Mouse (Mus musculus) gastrocnemius, postnatal 10 days (tissue): ENCODE results near the gene AU041133. TPM values are rescaled to one million over a fixed set of nuclear protein-coding genes. Genes with fewer than 3 reads are reported as not detected.
"Not testable (repeated sequence)": the region's sequence is repeated elsewhere in the genome, so short reads cannot be mapped to it uniquely, and the experiment has no call there.

Source experiments
- DNase-seq: peaks from one replicate; pipeline ENCODE4 v3.0.0; 2021; ENCODE audit warnings: mixed read lengths
- long read RNA-seq, 2 experiments: library from polyadenylated mRNA; stranded (forward); transcript quantifications; one replicate each; pipeline ENCODE4 v2.0.0; 2021
- total RNA-seq, 2 experiments: library from RNA; stranded (reverse); gene quantifications; 2 replicates each; pipeline ENCODE4 v1.2.3; 2021

AU041133 gene
- 1 to 10 TPM; 2.2 to 3.0 TPM for total RNA-seq
- long read RNA-seq, experiment 1, partial matches to known transcripts = 0 of 4 reads
- long read RNA-seq, experiment 1, other reads (novel, unspliced or antisense) = 0 of 4 reads
- long read RNA-seq, experiment 2, partial matches to known transcripts = 0 of 3 reads
- long read RNA-seq, experiment 2, other reads (novel, unspliced or antisense) = 1 of 3 reads

GRCm38 (mm10) chr10:82127850-82128401 is at the start of gene AU041133:
Gene AU041133 (plus strand): TSS chr10:82128013.
- DNase-seq = peak; percentile 76

GRCm38 (mm10) chr10:82082728-82083621 is 44.8 kb upstream of the AU041133 start, which contains the start of gene BC024063:
Gene BC024063 (plus strand): TSS chr10:82083353.
- peak; percentile 49 for DNase-seq

GRCm38 (mm10) chr10:82083622-82083971 is 44.2 kb upstream of the AU041133 start:
- not testable (repeated sequence) for DNase-seq

- DNase-seq = no peak
These were observed 10.6 kb upstream of the AU041133 start for GRCm38 (mm10) chr10:82117206-82117605.

GRCm38 (mm10) chr10:82145282-82145681 is 17.5 kb downstream of the AU041133 start:
- no peak for DNase-seq

GRCm38 (mm10) chr10:82147571-82147970 is 19.8 kb downstream of the AU041133 start:
- DNase-seq = no peak

- DNase-seq = no peak
These were observed 40.0 kb downstream of the AU041133 start for GRCm38 (mm10) chr10:82167777-82168176.

- DNase-seq = no peak
These were observed 42.0 kb downstream of the AU041133 start for GRCm38 (mm10) chr10:82169776-82170175.

- no peak for DNase-seq
These were observed 43.0 kb downstream of the AU041133 start for GRCm38 (mm10) chr10:82170808-82171207.

- peak; percentile 72 for DNase-seq
These were observed 50.6 kb downstream of the AU041133 start for GRCm38 (mm10) chr10:82178257-82179064.

Other genes starting within 250 kb of the AU041133 start
- gene Zfp781, start 197.5 kb upstream of the AU041133 start, total RNA-seq = 1 to 10 TPM; 1.0 to 1.3 TPM
- 1 to 10 TPM; 4.3 to 6.0 TPM for gene Zfp873, start 79.9 kb upstream of the AU041133 start, total RNA-seq
- gene BC024063, start 44.7 kb upstream of the AU041133 start, total RNA-seq = 1 to 10 TPM; 2.3 to 3.3 TPM
- 1 to 10 TPM; 7.0 to 8.0 TPM for gene Zfp938, start 113.3 kb downstream of the AU041133 start, total RNA-seq
- gene 4932415D10Rik, start 188.6 kb downstream of the AU041133 start, total RNA-seq = not detected
- gene Gm4924, start 226.2 kb downstream of the AU041133 start, total RNA-seq = 1 to 10 TPM; 2.3 to 2.5 TPM